Mouse (Mus musculus) spleen, adult 2 months (tissue): ENCODE data around the gene Slc45a3.

Experiments
- CTCF ChIP-seq: fragments of 200-500 bp; IDR thresholded peaks from 2 replicates; pipeline ENCODE4 v1.5.1; 2011; ENCODE audit warnings: mild to moderate bottlenecking, inconsistent platforms; ENCODE audit not compliant: insufficient read depth, insufficient read length, insufficient replicate concordance; ENCODE audit errors: extremely low read depth
- POLR2A ChIP-seq: fragments of 200-500 bp; IDR thresholded peaks from 2 replicates; pipeline ENCODE4 v1.6.1; 2011; ENCODE audit warnings: low read depth, low read length, inconsistent platforms

GRCm38 (mm10) chr1:132016691-132017090 is 53.9 kb downstream of the Slc45a3 start:
- TF ChIP-seq CTCF, result no peak
- TF ChIP-seq POLR2A, result no peak
